Mouse (Mus musculus): Measurements from ENCODE around the gene Sike1. TPM values are rescaled to one million over a fixed set of nuclear protein-coding genes. Genes with fewer than 3 reads are reported as not detected.

Sike1 gene
- 7.2 and 8.5 TPM in 2 replicates for polyA plus RNA-seq (2012; rRNA removed)

DNA sequence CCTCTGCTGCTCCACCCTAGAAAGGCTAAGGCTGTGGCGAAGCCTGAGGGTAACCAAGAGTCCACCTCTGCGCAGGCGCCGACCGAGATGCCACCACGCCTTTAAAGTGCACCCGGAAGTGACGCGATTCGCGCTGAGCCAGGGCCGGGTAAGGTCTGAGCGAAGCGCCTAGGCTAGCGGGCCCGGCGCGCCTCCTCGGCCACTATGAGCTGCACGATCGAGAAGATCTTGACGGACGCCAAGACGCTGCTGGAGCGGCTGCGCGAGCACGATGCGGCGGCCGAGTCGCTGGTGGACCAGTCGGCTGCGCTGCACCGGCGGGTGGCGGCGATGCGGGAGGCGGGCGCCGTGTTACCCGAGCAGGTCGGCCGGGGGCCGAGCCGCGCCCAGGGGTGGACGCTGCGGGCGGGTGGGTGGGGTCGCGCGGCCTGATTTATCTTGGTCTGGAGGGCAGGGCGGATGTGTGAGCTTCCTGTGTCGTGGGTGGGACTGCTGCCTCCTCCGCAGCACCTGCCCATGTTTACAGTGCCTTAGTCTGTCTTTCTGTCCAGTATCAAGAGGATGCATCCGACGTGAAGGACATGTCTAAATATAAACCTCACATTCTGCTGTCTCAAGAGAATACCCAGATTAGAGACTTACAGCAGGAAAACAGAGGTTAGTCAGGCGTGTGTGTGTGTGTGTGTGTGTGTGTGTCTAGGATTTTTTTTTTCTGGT is at the start of gene Sike1:
TSS of gene Sike1 (plus strand) at position 104 of the 717 bp plus-strand sequence.

DNA sequence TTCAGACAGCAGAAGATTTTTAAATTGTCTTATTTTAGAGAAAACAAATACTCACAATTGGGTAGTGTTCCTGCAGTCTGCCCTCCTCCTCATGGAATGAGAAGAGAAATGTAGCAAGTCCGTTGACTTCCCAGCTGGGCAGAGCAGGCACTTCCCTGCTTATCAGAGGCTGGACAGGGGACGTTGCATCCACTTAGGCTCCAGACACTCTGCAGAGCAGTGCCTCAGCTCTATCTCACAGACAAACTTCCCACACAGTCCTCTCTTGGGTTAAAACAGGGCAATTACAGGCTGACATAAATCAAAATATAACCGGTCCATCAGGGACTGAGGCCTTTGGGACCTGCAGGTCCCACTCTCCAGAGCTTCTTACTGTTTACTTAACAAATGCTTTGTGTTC is 31.5 kb upstream of the Sike1 start, which contains the start of gene Nr1h5:
TSS of gene Nr1h5 (minus strand) at position 101 of the 400 bp plus-strand sequence.

DNA sequence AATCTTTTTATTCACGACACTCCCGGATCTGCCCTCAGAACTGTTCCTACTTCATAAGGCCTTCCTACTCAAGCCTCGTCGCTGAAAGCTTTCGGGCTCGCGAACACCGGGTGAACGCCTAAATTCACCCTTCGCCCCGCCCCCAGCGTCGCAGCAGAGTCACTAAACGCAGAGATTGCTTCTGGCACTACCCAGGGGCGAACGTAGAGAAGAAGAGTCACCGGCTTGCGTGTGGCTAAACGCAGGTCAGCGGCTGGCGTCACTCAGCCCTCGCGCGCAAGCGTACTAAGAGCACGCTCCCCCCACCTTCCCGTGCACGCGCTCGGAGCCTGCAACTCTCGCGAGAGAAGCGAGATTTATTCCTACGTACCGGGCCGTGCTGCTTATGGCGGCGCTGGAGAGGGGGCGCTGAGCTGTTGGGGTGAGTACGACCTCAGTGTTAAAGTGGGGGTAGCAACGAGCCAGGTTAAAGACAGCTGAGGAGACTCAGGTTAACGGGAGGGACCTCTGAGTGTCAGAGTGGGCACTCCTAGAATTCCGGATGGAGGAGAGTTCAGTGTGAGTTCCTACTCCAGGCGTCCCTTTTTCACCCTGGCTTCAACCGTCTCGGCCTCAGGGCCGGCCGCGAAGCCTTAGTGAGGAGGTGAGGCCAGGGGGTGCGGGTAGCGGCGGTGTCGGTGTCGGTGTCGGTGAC is 24.9 kb downstream of the Sike1 start, which contains the start of gene Csde1:
TSS of gene Csde1 (plus strand) at position 178 of the 694 bp plus-strand sequence.

Other genes with a start within 250 kb of the Sike1 start
- gene Tshb, start 213.0 kb upstream of the Sike1 start, polyA plus RNA-seq (2012; rRNA removed), result not detected in 2 replicates
- gene Sycp1, start 59.6 kb upstream of the Sike1 start, polyA plus RNA-seq (2012; rRNA removed), result not detected in 2 replicates
- gene Nr1h5, start 31.6 kb upstream of the Sike1 start, polyA plus RNA-seq (2012; rRNA removed), result not detected in 2 replicates
- gene Csde1, start 24.7 kb downstream of the Sike1 start, polyA plus RNA-seq (2012; rRNA removed), result 2.1 and 4.8 TPM in 2 replicates
- gene Nras, start 62.6 kb downstream of the Sike1 start, polyA plus RNA-seq (2012; rRNA removed), result 3.6 and 4.2 TPM in 2 replicates
- 0.38 and 0.49 TPM in 2 replicates for gene Ampd1, start 78.3 kb downstream of the Sike1 start, polyA plus RNA-seq (2012; rRNA removed)
- 0.66 and 0.85 TPM in 2 replicates for gene Dennd2c, start 106.9 kb downstream of the Sike1 start, polyA plus RNA-seq (2012; rRNA removed)
- gene Bcas2, start 175.9 kb downstream of the Sike1 start, polyA plus RNA-seq (2012; rRNA removed), result 5.3 and 6.0 TPM in 2 replicates

Data from stomach, adult 2 months (tissue).